Mouse (Mus musculus) intestine, embryonic 14.5 days (tissue): ENCODE data around the gene Gm45716. TPM values are rescaled to one million over a fixed set of nuclear protein-coding genes. Genes with fewer than 3 reads are reported as not detected.

Experiments used
- ATAC-seq: fragments of 200-750 bp; cut with Nextera tagmentation; replicated peaks from 2 replicates; pipeline ENCODE4 v1.8.0; 2017; ENCODE audit warnings: low read depth, moderate number of reproducible peaks, moderate TSS enrichment, moderate library complexity; ENCODE audit not compliant: low FRiP score, low TSS enrichment
- DNase-seq: peaks from one replicate; pipeline ENCODE4 v3.0.0-alpha.2; 2018; ENCODE audit warnings: low spot score
- H3K27ac ChIP-seq: fragments of 300-500 bp; sonication (generic); 2 replicates; pipeline ENCODE4 v1.5.1; 2014; ENCODE audit warnings: low read depth, mild to moderate bottlenecking, control low read depth
- H3K27me3 ChIP-seq: fragments of 300-500 bp; sonication (generic); replicated peaks from 2 replicates; pipeline ENCODE4 v1.6.1; 2014; ENCODE audit warnings: low read length, control low read depth; ENCODE audit not compliant: control insufficient read depth, insufficient read depth
- H3K36me3 ChIP-seq: fragments of 300-500 bp; sonication (generic); 2 replicates; pipeline ENCODE4 v1.6.1; 2014; ENCODE audit warnings: low read length, control low read depth; ENCODE audit not compliant: control insufficient read depth, insufficient read depth
- H3K4me1 ChIP-seq: fragments of 300-500 bp; sonication (generic); replicated peaks from 2 replicates; pipeline ENCODE4 v1.6.1; 2014; ENCODE audit warnings: low read length, control low read depth, mixed read lengths; ENCODE audit not compliant: control insufficient read depth, insufficient read depth
- H3K4me2 ChIP-seq: fragments of 300-500 bp; sonication (generic); 2 replicates; pipeline ENCODE4 v1.6.1; 2014; ENCODE audit warnings: low read length
- H3K4me3 ChIP-seq: fragments of 300-500 bp; sonication (generic); 2 replicates; pipeline ENCODE4 v1.5.1; 2014; ENCODE audit warnings: low read depth, low read length, control low read depth, mixed read lengths
- H3K9ac ChIP-seq: fragments of 300-500 bp; sonication (generic); 2 replicates; pipeline ENCODE4 v1.6.1; 2014; ENCODE audit warnings: mild to moderate bottlenecking, low read length
- H3K9me3 ChIP-seq: fragments of 300-500 bp; sonication (generic); 2 replicates; pipeline ENCODE4 v1.6.1; 2016; ENCODE audit warnings: low read length, control low read depth; ENCODE audit not compliant: control insufficient read depth
- WGBS: fragments of 180-500 bp; shearing (Covaris S2); extraction: QIAGEN DNeasy Blood & Tissue Kit; methylation state at CpG from one replicate; pipeline ENCODE4 v1.1.7; 2014; 5-methylcytosine and 5-hydroxymethylcytosine counted together
- polyA plus RNA-seq: library from polyadenylated mRNA; unstranded; fragments of >200 nt; fragmentation: Nextera tagmentation; extraction: Ambion mirVana; gene quantifications from 2 replicates; pipeline ENCODE4 v1.2.1, GENCODE M21; 2014

Gene Gm45716
- polyA plus RNA-seq, 1 experiment from 2014 or later = 13.2 TPM

GRCm38 (mm10) chr11:90258321-90258927 is 70.9 kb downstream of the Gm45716 start:
- ATAC-seq = no peak
- H3K4me2 ChIP-seq = no peak overlapping the region
- H3K27me3 ChIP-seq = no peaks in the 10 kb centered on the region
- no peak for DNase-seq
- WGBS = 73% methylated on average over 10 of the region's 10 CpGs
- no peak overlapping the region for H3K27ac ChIP-seq
- peaks cover 45% of the 10 kb centered on the region for H3K36me3 ChIP-seq
- no peaks in the 10 kb centered on the region for H3K9me3 ChIP-seq
- H3K4me1 ChIP-seq = peaks cover 3% of the 10 kb centered on the region; the same call in 1 of the 2 replicates
- H3K4me3 ChIP-seq = no peak overlapping the region
- H3K9ac ChIP-seq = no peak overlapping the region

GRCm38 (mm10) chr11:90259071-90259470 is 71.6 kb downstream of the Gm45716 start:
- DNase-seq = no peak
- Histone ChIP-seq H3K4me2 (no peak overlapping the region), H3K9me3 (no peaks in the 10 kb centered on the region), H3K4me1 (peaks cover 3% of the 10 kb centered on the region; the same call in 1 of the 2 replicates), H3K27ac (no peak overlapping the region), H3K27me3 (no peaks in the 10 kb centered on the region), H3K9ac (no peak overlapping the region), H3K36me3 (peaks cover 52% of the 10 kb centered on the region), H3K4me3 (no peak overlapping the region)
- ATAC-seq = no peak
- 42% methylated on average over 4 of the region's 4 CpGs for WGBS

- Histone ChIP-seq H3K4me2 (no peak overlapping the region), H3K4me3 (no peak overlapping the region), H3K9ac (no peak overlapping the region), H3K9me3 (no peaks in the 10 kb centered on the region), H3K4me1 (peaks cover 3% of the 10 kb centered on the region; the same call in 1 of the 2 replicates), H3K27ac (no peak overlapping the region), H3K36me3 (peaks cover 59% of the 10 kb centered on the region), H3K27me3 (no peaks in the 10 kb centered on the region)
- no peak for DNase-seq
- WGBS = 84% methylated on average over 9 of the region's 9 CpGs
- ATAC-seq = no peak
Measured at GRCm38 (mm10) chr11:90259826-90260225, 72.3 kb downstream of the Gm45716 start.

GRCm38 (mm10) chr11:90264180-90264579 is 76.7 kb downstream of the Gm45716 start:
- 83% methylated on average over 11 of the region's 11 CpGs for WGBS
- Histone ChIP-seq H3K4me2 (no peak overlapping the region), H3K4me3 (no peak overlapping the region), H3K9ac (no peak overlapping the region), H3K4me1 (no peaks in the 10 kb centered on the region), H3K36me3 (peaks cover 84% of the 10 kb centered on the region), H3K27me3 (no peaks in the 10 kb centered on the region), H3K27ac (no peak overlapping the region), H3K9me3 (no peaks in the 10 kb centered on the region)
- DNase-seq (no peak), ATAC-seq (no peak)

- no peak for ATAC-seq
- Histone ChIP-seq H3K27ac (no peak overlapping the region), H3K9ac (no peak overlapping the region), H3K9me3 (no peaks in the 10 kb centered on the region), H3K4me3 (no peak overlapping the region), H3K4me1 (no peaks in the 10 kb centered on the region), H3K27me3 (no peaks in the 10 kb centered on the region), H3K36me3 (peaks cover 79% of the 10 kb centered on the region), H3K4me2 (no peak overlapping the region)
- DNase-seq = no peak
- 86% methylated on average over 7 of the region's 7 CpGs for WGBS
Measured at GRCm38 (mm10) chr11:90265581-90265980, 78.1 kb downstream of the Gm45716 start.

GRCm38 (mm10) chr11:90268934-90269333 is 81.5 kb downstream of the Gm45716 start:
- peak; percentile 93 for ATAC-seq

GRCm38 (mm10) chr11:90269398-90270123 is 82.1 kb downstream of the Gm45716 start:
- Histone ChIP-seq H3K27ac (no peak overlapping the region), H3K9me3 (no peaks in the 10 kb centered on the region), H3K36me3 (peaks cover 64% of the 10 kb centered on the region), H3K9ac (no peak overlapping the region), H3K4me3 (no peak overlapping the region), H3K4me2 (no peak overlapping the region), H3K27me3 (no peaks in the 10 kb centered on the region), H3K4me1 (no peaks in the 10 kb centered on the region; the same call in 1 of the 2 replicates)
- WGBS = 54% methylated on average over 18 of the region's 18 CpGs
- no peak for DNase-seq
- peak; percentile 84 for ATAC-seq

More at GRCm38 (mm10) chr11:90268934-90269333, 81.5 kb downstream of the Gm45716 start:
- Histone ChIP-seq H3K4me1 (no peaks in the 10 kb centered on the region), H3K27ac (no peak overlapping the region), H3K9ac (no peak overlapping the region), H3K4me3 (no peak overlapping the region), H3K9me3 (no peaks in the 10 kb centered on the region), H3K4me2 (no peak overlapping the region), H3K27me3 (no peaks in the 10 kb centered on the region), H3K36me3 (peaks cover 70% of the 10 kb centered on the region)
- 70% methylated on average over 5 of the region's 5 CpGs for WGBS
- DNase-seq = no peak

GRCm38 (mm10) chr11:90270132-90270877 is 82.8 kb downstream of the Gm45716 start:
- H3K9ac ChIP-seq = no peak overlapping the region
- peaks cover 58% of the 10 kb centered on the region for H3K36me3 ChIP-seq
- no peaks in the 10 kb centered on the region for H3K27me3 ChIP-seq
- 78% methylated on average over 11 of the region's 11 CpGs for WGBS
- H3K4me3 ChIP-seq = no peak overlapping the region
- no peaks in the 10 kb centered on the region; the same call in 1 of the 2 replicates for H3K4me1 ChIP-seq
- DNase-seq (no peak), ATAC-seq (no peak)
- H3K9me3 ChIP-seq = no peaks in the 10 kb centered on the region
- H3K27ac ChIP-seq = no peak overlapping the region
- no peak overlapping the region for H3K4me2 ChIP-seq
